Mouse (Mus musculus): Measurements from ENCODE around the gene Arfrp1. TPM values are rescaled to one million over a fixed set of nuclear protein-coding genes. Genes with fewer than 3 reads are reported as not detected.
A peak's percentile ranks its signal among the peaks of the same experiment; 100 is the strongest.

Arfrp1 gene
- polyA plus RNA-seq, 1 experiment from 2014 or later = 72.5 TPM

DNA sequence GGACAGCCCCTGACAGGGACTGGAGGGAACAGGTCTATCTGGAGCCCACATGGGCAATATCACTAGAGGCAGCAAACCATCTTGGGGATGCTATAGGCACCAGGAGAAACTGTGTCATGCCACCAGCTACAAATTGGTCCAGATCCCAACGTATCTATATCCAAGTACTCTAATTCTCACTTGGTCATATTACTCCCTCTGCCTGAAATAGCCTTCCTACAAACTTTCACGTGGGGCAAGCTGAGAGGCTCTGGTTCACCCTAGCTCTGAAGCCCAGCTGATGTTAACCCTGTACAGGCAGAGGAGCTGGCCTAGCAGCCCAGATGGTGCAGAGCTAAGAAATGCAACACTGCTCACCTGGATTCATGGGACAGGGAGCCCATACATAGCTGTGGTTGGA lies 26.3 kb upstream of the Arfrp1 start:
- no peak for ATAC-seq (ENCODE audit: low FRiP score, low TSS enrichment)
- no peaks in the 10 kb centered on the region for H3K9me3 ChIP-seq (ENCODE audit: low read length)
- H3K9ac ChIP-seq (replicated peaks; ENCODE audit: low read length) = no peak overlapping the region
- H3K4me1 ChIP-seq (ENCODE audit: insufficient read depth, low read length) = no peaks in the 10 kb centered on the region
- H3K36me3 ChIP-seq (ENCODE audit: insufficient read depth, low read length) = peaks cover 29% of the 10 kb centered on the region
- H3K27me3 ChIP-seq (ENCODE audit: insufficient read depth, low read length) = no peaks in the 10 kb centered on the region
- H3K4me2 ChIP-seq (replicated peaks; ENCODE audit: low read depth, low read length) = no peak overlapping the region
- 74% methylated on average over 2 of the region's 2 CpGs for WGBS
- no peak overlapping the region for H3K4me3 ChIP-seq (ENCODE audit: low read length)
- no peak overlapping the region for H3K27ac ChIP-seq (ENCODE audit: low read length)

DNA sequence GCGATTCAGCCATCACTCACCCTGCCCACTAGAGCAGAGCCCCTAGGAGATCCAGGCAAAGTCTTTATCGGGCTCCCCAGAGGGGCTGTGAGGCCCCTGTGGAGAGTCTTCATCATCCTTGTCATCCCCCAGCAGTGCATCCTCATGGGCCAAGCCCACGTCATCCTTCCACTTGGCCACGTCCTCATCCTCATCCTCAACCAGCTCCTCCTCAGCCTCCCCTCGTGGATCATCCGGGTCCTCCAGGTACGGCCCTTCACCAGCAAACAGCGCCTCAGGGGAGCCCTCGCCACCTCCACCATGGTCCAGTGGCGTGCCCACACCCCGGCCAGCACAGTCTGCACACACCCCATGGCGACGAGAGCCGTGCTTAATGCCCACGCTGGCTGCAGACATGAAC lies 25.8 kb upstream of the Arfrp1 start:
- no peak overlapping the region for H3K27ac ChIP-seq (ENCODE audit: low read length)
- ATAC-seq (ENCODE audit: low FRiP score, low TSS enrichment) = no peak
- no peak overlapping the region for H3K9ac ChIP-seq (replicated peaks; ENCODE audit: low read length)
- no peaks in the 10 kb centered on the region for H3K27me3 ChIP-seq (ENCODE audit: insufficient read depth, low read length)
- peaks cover 32% of the 10 kb centered on the region for H3K36me3 ChIP-seq (ENCODE audit: insufficient read depth, low read length)
- H3K9me3 ChIP-seq (ENCODE audit: low read length) = no peaks in the 10 kb centered on the region
- no peak overlapping the region for H3K4me2 ChIP-seq (replicated peaks; ENCODE audit: low read depth, low read length)
- H3K4me3 ChIP-seq (ENCODE audit: low read length) = no peak overlapping the region
- H3K4me1 ChIP-seq (ENCODE audit: insufficient read depth, low read length) = no peaks in the 10 kb centered on the region
- WGBS = 90% methylated on average over 15 of the region's 15 CpGs

GRCm38 (mm10) chr2:181390136-181390870 lies 25.1 kb upstream of the Arfrp1 start:
- WGBS = 70% methylated on average over 4 of the region's 4 CpGs
- no peak overlapping the region for H3K4me2 ChIP-seq (replicated peaks; ENCODE audit: low read depth, low read length)
- H3K9ac ChIP-seq (replicated peaks; ENCODE audit: low read length) = no peak overlapping the region
- ATAC-seq (ENCODE audit: low FRiP score, low TSS enrichment) = no peak
- H3K36me3 ChIP-seq (ENCODE audit: insufficient read depth, low read length) = peaks cover 30% of the 10 kb centered on the region
- no peak overlapping the region for H3K27ac ChIP-seq (ENCODE audit: low read length)
- no peak overlapping the region for H3K4me3 ChIP-seq (ENCODE audit: low read length)
- H3K27me3 ChIP-seq (ENCODE audit: insufficient read depth, low read length) = no peaks in the 10 kb centered on the region
- no peaks in the 10 kb centered on the region for H3K9me3 ChIP-seq (ENCODE audit: low read length)
- no peaks in the 10 kb centered on the region for H3K4me1 ChIP-seq (ENCODE audit: insufficient read depth, low read length)

- Histone ChIP-seq H3K27me3 (ENCODE audit: insufficient read depth, low read length) (no peaks in the 10 kb centered on the region), H3K36me3 (ENCODE audit: insufficient read depth, low read length) (peaks cover 45% of the 10 kb centered on the region), H3K9me3 (ENCODE audit: low read length) (no peaks in the 10 kb centered on the region), H3K9ac (replicated peaks; ENCODE audit: low read length) (no peak overlapping the region), H3K27ac (ENCODE audit: low read length) (no peak overlapping the region), H3K4me2 (replicated peaks; ENCODE audit: low read depth, low read length) (no peak overlapping the region), H3K4me3 (ENCODE audit: low read length) (no peak overlapping the region), H3K4me1 (ENCODE audit: insufficient read depth, low read length) (no peaks in the 10 kb centered on the region)
- no peak for ATAC-seq (ENCODE audit: low FRiP score, low TSS enrichment)
- WGBS = 59% methylated on average over 3 of the region's 4 CpGs
Observed at GRCm38 (mm10) chr2:181386663-181387210, 21.5 kb upstream of the Arfrp1 start.

DNA sequence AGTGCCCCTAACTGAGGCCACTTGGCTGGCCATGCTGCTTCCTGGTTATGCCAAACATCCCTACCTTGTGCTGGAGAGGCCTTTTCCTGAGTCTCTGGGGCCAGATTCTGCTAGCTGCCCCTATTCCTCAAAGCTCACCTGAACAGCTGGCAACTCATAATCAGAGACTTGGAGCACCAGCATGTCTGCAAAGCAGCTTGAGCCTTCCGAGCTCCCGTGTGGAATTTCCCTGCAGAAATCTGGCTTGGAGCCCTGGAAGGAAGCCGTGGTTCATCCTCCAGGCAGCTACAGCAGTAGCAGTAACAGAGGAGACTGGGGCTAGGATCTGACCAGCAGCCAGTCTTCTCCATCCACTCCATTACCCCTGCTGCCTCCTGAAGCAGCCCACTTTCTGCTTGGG lies 20.7 kb upstream of the Arfrp1 start:
- Histone ChIP-seq H3K9me3 (ENCODE audit: low read length) (no peaks in the 10 kb centered on the region), H3K4me3 (ENCODE audit: low read length) (no peak overlapping the region), H3K27me3 (ENCODE audit: insufficient read depth, low read length) (no peaks in the 10 kb centered on the region), H3K4me1 (ENCODE audit: insufficient read depth, low read length) (no peaks in the 10 kb centered on the region), H3K4me2 (replicated peaks; ENCODE audit: low read depth, low read length) (no peak overlapping the region), H3K9ac (replicated peaks; ENCODE audit: low read length) (no peak overlapping the region), H3K27ac (ENCODE audit: low read length) (no peak overlapping the region), H3K36me3 (ENCODE audit: insufficient read depth, low read length) (peaks cover 40% of the 10 kb centered on the region)
- ATAC-seq (ENCODE audit: low FRiP score, low TSS enrichment) = no peak
- 63% methylated on average over 3 of the region's 3 CpGs for WGBS

DNA sequence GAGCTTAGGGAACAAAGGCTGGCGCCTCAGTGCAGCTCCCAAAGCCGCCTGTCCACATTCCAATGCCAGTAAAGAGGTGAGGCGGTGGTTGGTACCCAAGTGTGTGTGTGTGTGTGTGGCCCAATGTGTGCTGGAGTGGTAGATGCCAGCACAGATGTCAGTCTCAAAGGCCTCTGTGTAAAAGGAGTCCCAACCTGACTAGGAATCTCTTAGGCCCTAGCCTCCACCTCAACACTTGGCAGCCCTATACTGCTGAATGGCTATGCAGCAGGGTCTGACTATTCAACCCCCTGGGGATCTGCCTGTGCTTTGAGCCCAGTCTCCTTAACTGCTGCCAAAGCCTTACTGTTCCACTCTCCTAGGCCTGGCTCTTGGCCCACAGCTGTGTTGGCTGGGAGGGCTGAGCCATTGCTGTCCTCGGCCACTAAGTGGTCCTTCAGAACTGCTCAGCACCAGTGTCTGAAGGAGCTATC lies 19.8 kb upstream of the Arfrp1 start:
- Histone ChIP-seq H3K4me1 (ENCODE audit: insufficient read depth, low read length) (no peaks in the 10 kb centered on the region), H3K4me2 (replicated peaks; ENCODE audit: low read depth, low read length) (no peak overlapping the region), H3K36me3 (ENCODE audit: insufficient read depth, low read length) (peaks cover 43% of the 10 kb centered on the region), H3K4me3 (ENCODE audit: low read length) (no peak overlapping the region), H3K27me3 (ENCODE audit: insufficient read depth, low read length) (no peaks in the 10 kb centered on the region), H3K9me3 (ENCODE audit: low read length) (no peaks in the 10 kb centered on the region), H3K27ac (ENCODE audit: low read length) (no peak overlapping the region), H3K9ac (replicated peaks; ENCODE audit: low read length) (no peak overlapping the region)
- ATAC-seq (ENCODE audit: low FRiP score, low TSS enrichment) = peak; percentile 31; the same call in 1 of the 2 replicates
- WGBS = 79% methylated on average over 4 of the region's 4 CpGs

DNA sequence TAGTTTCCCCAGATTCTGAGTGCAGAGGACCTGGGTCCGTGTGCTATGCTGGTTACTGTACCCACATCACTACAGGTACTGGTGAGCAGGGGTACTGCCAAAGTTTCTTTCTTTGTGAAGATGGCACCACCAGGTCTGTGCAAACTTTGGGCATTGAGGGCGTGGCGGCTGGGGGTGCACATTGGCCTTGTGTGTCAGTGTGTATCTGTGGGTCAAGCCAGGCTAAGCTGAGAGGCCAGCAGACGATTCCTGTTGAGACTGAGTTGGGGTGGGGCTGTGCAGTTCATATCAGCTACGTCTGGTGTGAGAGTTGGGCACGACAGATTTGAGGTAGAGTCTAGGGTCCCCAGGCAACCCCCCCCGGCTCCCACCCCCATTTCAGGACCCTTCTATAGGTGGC lies 19.3 kb upstream of the Arfrp1 start:
- ATAC-seq (ENCODE audit: low FRiP score, low TSS enrichment) = peak; percentile 13; the same call in 1 of the 2 replicates
- no peak overlapping the region for H3K4me2 ChIP-seq (replicated peaks; ENCODE audit: low read depth, low read length)
- no peaks in the 10 kb centered on the region for H3K27me3 ChIP-seq (ENCODE audit: insufficient read depth, low read length)
- H3K9me3 ChIP-seq (ENCODE audit: low read length) = no peaks in the 10 kb centered on the region
- WGBS = 88% methylated on average over 7 of the region's 7 CpGs
- no peaks in the 10 kb centered on the region for H3K4me1 ChIP-seq (ENCODE audit: insufficient read depth, low read length)
- no peak overlapping the region for H3K27ac ChIP-seq (ENCODE audit: low read length)
- no peak overlapping the region for H3K9ac ChIP-seq (replicated peaks; ENCODE audit: low read length)
- no peak overlapping the region for H3K4me3 ChIP-seq (ENCODE audit: low read length)
- H3K36me3 ChIP-seq (ENCODE audit: insufficient read depth, low read length) = peaks cover 48% of the 10 kb centered on the region

DNA sequence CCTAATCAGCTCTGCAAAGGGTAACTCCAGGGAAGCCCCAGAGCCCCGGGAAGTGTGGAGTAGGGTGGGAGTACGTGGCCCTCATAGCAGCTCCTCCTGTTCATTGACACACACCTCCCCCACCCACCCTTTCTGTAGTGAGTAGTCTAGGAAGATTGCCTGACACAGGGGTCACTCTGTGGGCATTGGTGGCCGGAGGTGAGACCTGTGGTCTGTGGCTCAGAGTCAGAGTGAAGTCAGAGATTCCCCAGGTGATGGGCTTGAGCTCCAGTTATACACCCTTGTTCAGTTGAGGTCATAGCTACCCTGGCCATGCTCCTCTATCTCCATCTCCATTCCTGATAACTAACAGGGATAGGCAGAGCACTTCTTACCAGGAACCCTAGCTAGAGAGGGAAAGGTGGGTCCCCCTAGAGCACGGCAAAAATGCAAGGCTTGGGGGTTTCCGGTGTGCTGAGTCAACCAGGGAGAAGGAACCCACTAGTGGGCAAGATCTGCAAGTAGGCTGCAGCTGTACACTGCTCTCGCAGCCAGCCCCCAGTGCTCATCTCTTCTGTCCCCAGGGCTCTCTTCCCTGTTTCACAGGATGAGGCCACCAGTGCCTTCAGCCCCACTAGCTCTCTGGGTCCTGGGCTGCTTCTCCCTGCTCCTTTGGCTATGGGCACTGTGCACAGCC lies 16.6 kb upstream of the Arfrp1 start:
- 89% methylated on average over 6 of the region's 6 CpGs for WGBS
- peaks cover 53% of the 10 kb centered on the region for H3K36me3 ChIP-seq (ENCODE audit: insufficient read depth, low read length)

DNA sequence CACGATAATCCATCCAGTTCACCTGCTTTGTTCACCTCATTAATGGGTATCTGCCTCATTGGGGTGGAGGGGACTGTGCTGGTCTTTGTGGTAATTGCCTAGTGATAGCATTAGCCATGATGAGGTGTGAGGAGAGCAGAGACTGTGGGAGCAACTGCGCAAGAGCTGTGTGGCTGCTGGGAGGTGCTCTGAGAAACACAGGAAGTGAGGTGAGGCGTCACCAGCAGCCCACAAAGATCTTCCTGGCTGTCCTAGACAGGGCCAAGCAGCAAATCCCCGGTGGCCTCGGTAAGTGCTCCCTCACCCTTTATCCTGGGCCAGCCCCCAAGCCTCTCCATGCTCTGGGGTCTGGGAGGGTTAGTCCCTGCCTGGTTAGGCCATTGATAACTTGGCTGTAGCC lies 15.9 kb upstream of the Arfrp1 start:
- 82% methylated on average over 5 of the region's 5 CpGs for WGBS
- no peak overlapping the region for H3K4me2 ChIP-seq (replicated peaks; ENCODE audit: low read depth, low read length)
- H3K4me1 ChIP-seq (ENCODE audit: insufficient read depth, low read length) = no peaks in the 10 kb centered on the region
- no peak overlapping the region for H3K27ac ChIP-seq (ENCODE audit: low read length)
- H3K9me3 ChIP-seq (ENCODE audit: low read length) = no peaks in the 10 kb centered on the region
- no peaks in the 10 kb centered on the region for H3K27me3 ChIP-seq (ENCODE audit: insufficient read depth, low read length)
- peaks cover 49% of the 10 kb centered on the region for H3K36me3 ChIP-seq (ENCODE audit: insufficient read depth, low read length)
- no peak overlapping the region for H3K9ac ChIP-seq (replicated peaks; ENCODE audit: low read length)
- no peak for ATAC-seq (ENCODE audit: low FRiP score, low TSS enrichment)
- no peak overlapping the region for H3K4me3 ChIP-seq (ENCODE audit: low read length)

More for the DNA sequence above, 16.6 kb upstream of the Arfrp1 start:
- H3K27ac ChIP-seq (ENCODE audit: low read length) = no peak overlapping the region
- no peaks in the 10 kb centered on the region for H3K4me1 ChIP-seq (ENCODE audit: insufficient read depth, low read length)
- H3K9me3 ChIP-seq (ENCODE audit: low read length) = no peaks in the 10 kb centered on the region
- no peak overlapping the region for H3K4me3 ChIP-seq (ENCODE audit: low read length)
- H3K9ac ChIP-seq (replicated peaks; ENCODE audit: low read length) = no peak overlapping the region
- no peak for ATAC-seq (ENCODE audit: low FRiP score, low TSS enrichment)
- no peaks in the 10 kb centered on the region for H3K27me3 ChIP-seq (ENCODE audit: insufficient read depth, low read length)
- H3K4me2 ChIP-seq (replicated peaks; ENCODE audit: low read depth, low read length) = no peak overlapping the region

- WGBS = 80% methylated on average over 5 of the region's 5 CpGs
- no peaks in the 10 kb centered on the region for H3K4me1 ChIP-seq (ENCODE audit: insufficient read depth, low read length)
Observed at GRCm38 (mm10) chr2:181380251-181380650, 15.0 kb upstream of the Arfrp1 start.

More at GRCm38 (mm10) chr2:181380251-181380650, 15.0 kb upstream of the Arfrp1 start:
- H3K4me3 ChIP-seq (ENCODE audit: low read length) = no peak overlapping the region
- H3K4me2 ChIP-seq (replicated peaks; ENCODE audit: low read depth, low read length) = no peak overlapping the region
- H3K9me3 ChIP-seq (ENCODE audit: low read length) = no peaks in the 10 kb centered on the region
- no peak overlapping the region for H3K9ac ChIP-seq (replicated peaks; ENCODE audit: low read length)
- no peak overlapping the region for H3K27ac ChIP-seq (ENCODE audit: low read length)
- no peaks in the 10 kb centered on the region for H3K27me3 ChIP-seq (ENCODE audit: insufficient read depth, low read length)
- H3K36me3 ChIP-seq (ENCODE audit: insufficient read depth, low read length) = peaks cover 48% of the 10 kb centered on the region
- no peak for ATAC-seq (ENCODE audit: low FRiP score, low TSS enrichment)

Measured in kidney, embryonic 16.5 days (tissue).